Mouse (Mus musculus): ENCODE data around the gene Nog. TPM values are rescaled to one million over a fixed set of nuclear protein-coding genes. Genes with fewer than 3 reads are reported as not detected.

The Nog gene
- total and polyA plus RNA-seq, 3 experiments, result not detected

DNA sequence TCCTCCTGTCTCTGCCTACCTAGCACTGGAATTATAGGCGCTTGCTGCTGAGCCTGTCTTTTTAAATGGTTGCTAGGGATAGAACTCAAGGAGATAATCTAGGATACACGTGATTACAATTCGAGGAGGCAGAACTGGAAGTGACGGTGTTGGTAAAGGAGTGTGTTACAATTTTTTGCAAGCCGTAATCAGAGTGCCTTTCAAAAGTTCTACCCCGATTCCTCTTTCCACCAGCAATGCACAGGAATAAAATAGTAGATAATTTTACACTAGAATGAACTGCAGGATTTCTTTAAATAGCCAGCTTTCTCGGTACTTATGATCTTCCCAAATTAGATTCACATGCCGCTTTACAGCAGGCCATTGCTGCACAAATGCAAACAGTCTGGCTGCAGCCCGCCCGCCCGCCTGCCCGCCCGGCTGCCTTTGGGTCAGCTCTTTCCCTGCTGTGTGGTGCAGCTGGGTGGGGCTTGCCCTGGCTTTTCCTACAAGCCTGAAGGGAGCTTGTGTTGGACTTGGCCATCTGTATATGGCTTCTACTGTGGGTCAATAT, 32.2 kb downstream of the Nog start:
- Histone ChIP-seq H3K27me3 (ENCODE audit: control insufficient read depth in 1 of 2, insufficient read depth in 2 of 2, low read length in 2 of 2) (no peaks in the 10 kb centered on the region), H3K27ac (ENCODE audit: control insufficient read depth, low read depth, low read length) (no peak overlapping the region), H3K79me2 (ENCODE audit: control insufficient read depth, insufficient read depth, low read length, poor library complexity) (no peaks in the 10 kb centered on the region), H3K9me3 (replicated peaks; ENCODE audit: insufficient read depth, low read length) (no peaks in the 10 kb centered on the region), H3K36me3 (ENCODE audit: control insufficient read depth in 1 of 2, insufficient read depth in 2 of 2, low read length in 2 of 2) (no peaks in the 10 kb centered on the region), H3K4me1 (ENCODE audit: control insufficient read depth in 1 of 2, insufficient read depth in 2 of 2, low read length in 2 of 2) (no peaks in the 10 kb centered on the region), H3K4me3 (ENCODE audit: control insufficient read depth in 1 of 2, insufficient read depth in 1 of 2, low read depth in 2 of 2, low read length in 2 of 2) (no peak overlapping the region), H3K9ac (ENCODE audit: control insufficient read depth, low read depth, low read length, poor library complexity, severe bottlenecking) (no peak overlapping the region)
- no peak for DNase-seq (ENCODE audit: low read depth, low spot score)
- TF ChIP-seq GABPA (IDR thresholded peaks at IDR 0.05; ENCODE audit: low read depth, low read length) (no peak), NELFE (IDR thresholded peaks at IDR 0.05; ENCODE audit: low read depth, low read length) (no peak), SIN3A (IDR thresholded peaks at IDR 0.05; ENCODE audit: low read length) (no peak), MYC (IDR thresholded peaks at IDR 0.05; ENCODE audit: low read depth, low read length) (no peak), EP300 (IDR thresholded peaks at IDR 0.05; ENCODE audit: low read depth in 1 of 2, low read length in 2 of 2) (no peak), CHD1 (IDR thresholded peaks at IDR 0.05; ENCODE audit: low read depth, low read length) (no peak), RCOR1 (IDR thresholded peaks at IDR 0.05; ENCODE audit: low read depth, low read length) (no peak), BHLHE40 (IDR thresholded peaks at IDR 0.05; ENCODE audit: borderline replicate concordance, low read depth, low read length) (no peak), MAFK (IDR thresholded peaks at IDR 0.05; ENCODE audit: borderline replicate concordance, low read depth, low read length) (no peak), KAT2A (conservative IDR thresholded peaks at IDR 0.05; ENCODE audit: low read depth, low read length) (no peak), TAL1 (IDR thresholded peaks at IDR 0.05; ENCODE audit: low read length) (no peak), GATA1 (IDR thresholded peaks at IDR 0.05; ENCODE audit: low read depth, low read length) (no peak), ZMIZ1 (IDR thresholded peaks at IDR 0.05; ENCODE audit: low read depth, low read length) (no peak), SMC3 (IDR thresholded peaks at IDR 0.05; ENCODE audit: low read depth, low read length) (no peak), UBTF (IDR thresholded peaks at IDR 0.05; ENCODE audit: borderline replicate concordance, insufficient read depth, low read depth, low read length) (no peak), ZC3H11A (IDR thresholded peaks at IDR 0.05; ENCODE audit: low read depth, low read length) (no peak), ELF1 (IDR thresholded peaks at IDR 0.05; ENCODE audit: low read depth, low read length) (no peak)

DNA sequence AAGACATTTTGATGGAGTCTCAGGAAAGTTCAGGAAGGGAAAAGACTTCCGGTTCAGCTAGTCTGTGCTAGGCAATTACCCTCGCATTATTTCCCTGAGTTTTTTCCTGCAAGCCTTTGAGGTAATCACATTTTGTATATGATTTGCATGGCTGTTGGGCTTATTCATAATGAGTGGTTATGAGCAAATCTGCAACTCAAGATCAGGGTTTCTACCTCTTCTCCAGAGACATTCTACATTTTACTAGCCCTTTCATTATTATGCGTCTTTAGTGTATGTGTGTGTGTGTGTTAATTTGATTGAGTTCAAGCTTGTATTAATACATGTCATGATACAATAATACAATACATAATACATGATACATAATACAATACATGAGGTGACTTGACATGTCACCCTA, 34.6 kb downstream of the Nog start:
- H3K4me3 ChIP-seq (ENCODE audit: control insufficient read depth in 1 of 2, insufficient read depth in 1 of 2, low read depth in 2 of 2, low read length in 2 of 2), result no peak overlapping the region
- H3K4me1 ChIP-seq (ENCODE audit: control insufficient read depth in 1 of 2, insufficient read depth in 2 of 2, low read length in 2 of 2), result no peaks in the 10 kb centered on the region
- H3K9ac ChIP-seq (ENCODE audit: control insufficient read depth, low read depth, low read length, poor library complexity, severe bottlenecking), result no peak overlapping the region
- no peaks in the 10 kb centered on the region for H3K27me3 ChIP-seq (ENCODE audit: control insufficient read depth in 1 of 2, insufficient read depth in 2 of 2, low read length in 2 of 2)
- H3K27ac ChIP-seq (ENCODE audit: control insufficient read depth, low read depth, low read length), result no peak overlapping the region
- no peaks in the 10 kb centered on the region for H3K36me3 ChIP-seq (ENCODE audit: control insufficient read depth in 1 of 2, insufficient read depth in 2 of 2, low read length in 2 of 2)
- H3K79me2 ChIP-seq (ENCODE audit: control insufficient read depth, insufficient read depth, low read length, poor library complexity), result no peaks in the 10 kb centered on the region
- TF ChIP-seq RAD21 (IDR thresholded peaks at IDR 0.05; ENCODE audit: low read depth, low read length) (no peak), UBTF (IDR thresholded peaks at IDR 0.05; ENCODE audit: borderline replicate concordance, insufficient read depth, low read depth, low read length) (no peak), HCFC1 (IDR thresholded peaks at IDR 0.05; ENCODE audit: low read depth, low read length) (no peak), ZKSCAN1 (IDR thresholded peaks at IDR 0.05; ENCODE audit: low read depth, low read length) (no peak), ELF1 (IDR thresholded peaks at IDR 0.05; ENCODE audit: low read depth, low read length) (no peak), JUND (IDR thresholded peaks at IDR 0.05; ENCODE audit: low read depth, low read length) (no peak), E2F4 (IDR thresholded peaks at IDR 0.05; ENCODE audit: borderline replicate concordance, low read depth, low read length) (no peak)
- H3K9me3 ChIP-seq (replicated peaks; ENCODE audit: insufficient read depth, low read length), result no peaks in the 10 kb centered on the region
- no peak for DNase-seq (ENCODE audit: low read depth, low spot score)

Data from MEL (cell line).